ENCODE assay signal across 14 mouse cellular contexts in genomic region chr16:6907550-6907949, GRCm38 (mm10).
DNase-seq lines count a peak whose midpoint lies in the region; ATAC-seq and TF ChIP-seq lines count a peak whose summit lies in the region.
"Had no signal": no experiment of that assay in that cellular context is flagged by ENCODE, and none has a peak within 500 bp of the region (broad histone marks: within the 10 kb centered on the region; RNA-seq: fewer than 3 reads in every experiment).

No protein-coding gene starts in this region.

- H3K9me3 ChIP-seq in hindbrain, postnatal 0 days (ENCODE audit: low read length) = no peaks in the 10 kb centered on the region
- H3K9me3 ChIP-seq in hindbrain, embryonic 10.5 days = no peaks in the 10 kb centered on the region
- no peaks in the 10 kb centered on the region for H3K9me3 ChIP-seq in heart, embryonic 10.5 days
- H3K9me3 ChIP-seq: embryonic facial prominence, embryonic 12.5 days; heart, embryonic 15.5 days; neural tube, embryonic 12.5 days had no signal

- H3K36me3 ChIP-seq in hindbrain, postnatal 0 days (ENCODE audit: insufficient read depth, low read length) = no peaks in the 10 kb centered on the region
- H3K36me3 ChIP-seq in hindbrain, embryonic 10.5 days = no peaks in the 10 kb centered on the region
- no peaks in the 10 kb centered on the region for H3K36me3 ChIP-seq in heart, embryonic 10.5 days
- H3K36me3 ChIP-seq: embryonic facial prominence, embryonic 12.5 days; heart, embryonic 15.5 days; neural tube, embryonic 12.5 days had no signal

- H3K4me2 ChIP-seq in hindbrain, postnatal 0 days (ENCODE audit: low read depth, low read length) = peak overlapping the region; percentile 24; the same call in 1 of the 2 replicates
- H3K4me2 ChIP-seq: embryonic facial prominence, embryonic 12.5 days; heart, embryonic 15.5 days; neural tube, embryonic 12.5 days had no signal

- no peak overlapping the region for H3K4me3 ChIP-seq in hindbrain, postnatal 0 days (ENCODE audit: low read length)
- H3K4me3 ChIP-seq in hindbrain, embryonic 10.5 days = no peak overlapping the region
- no peak overlapping the region for H3K4me3 ChIP-seq in heart, embryonic 10.5 days
- H3K4me3 ChIP-seq: embryonic facial prominence, embryonic 12.5 days; heart, embryonic 15.5 days; neural tube, embryonic 12.5 days had no signal

- H3K4me1 ChIP-seq in hindbrain, postnatal 0 days (ENCODE audit: insufficient read depth, low read length) = peaks cover 3% of the 10 kb centered on the region; the same call in 1 of the 2 replicates
- H3K4me1 ChIP-seq in hindbrain, embryonic 10.5 days (replicated peaks) = no peaks in the 10 kb centered on the region; the same call in 1 of the 2 replicates
- no peaks in the 10 kb centered on the region for H3K4me1 ChIP-seq in heart, embryonic 10.5 days
- H3K4me1 ChIP-seq: embryonic facial prominence, embryonic 12.5 days; heart, embryonic 15.5 days; neural tube, embryonic 12.5 days had no signal

- DNase-seq in cerebellum, adult 11-12 months = peak; percentile 42
- peak; percentile 66 for DNase-seq in hindbrain, postnatal 0 days (ENCODE audit: low spot score)
- no peak for DNase-seq in hindbrain, embryonic 10.5 days (ENCODE audit: low spot score)
- DNase-seq in right cerebral cortex, postnatal 10 days (ENCODE audit: low spot score in 2 of 2) = peak; percentile 52 to 53
- DNase-seq in right cerebral cortex, postnatal 36 days (ENCODE audit: low spot score in 2 of 2) = no peak
- peak; percentile 25 for DNase-seq in right cerebral cortex, postnatal 4 days
- no peak for DNase-seq in heart, embryonic 10.5 days (ENCODE audit: low spot score)
- DNase-seq: adrenal gland, adult 8-10 months; liver had no signal

- H3K9ac ChIP-seq in hindbrain, postnatal 0 days (replicated peaks; ENCODE audit: low read length) = no peak overlapping the region
- H3K9ac ChIP-seq: embryonic facial prominence, embryonic 12.5 days; heart, embryonic 15.5 days; neural tube, embryonic 12.5 days had no signal

- no peak overlapping the region for H3K27ac ChIP-seq in hindbrain, postnatal 0 days
- H3K27ac ChIP-seq in hindbrain, embryonic 10.5 days = no peak overlapping the region
- no peak overlapping the region for H3K27ac ChIP-seq in heart, embryonic 10.5 days
- H3K27ac ChIP-seq: embryonic facial prominence, embryonic 12.5 days; heart, embryonic 15.5 days; neural tube, embryonic 12.5 days had no signal

- no peak for TF ChIP-seq CTCF in hindbrain, postnatal 0 days (IDR thresholded peaks at IDR 0.05; ENCODE audit: low read depth)

- WGBS in hindbrain, postnatal 0 days = 16% methylated on average over 6 of the region's 6 CpGs
- WGBS in hindbrain, embryonic 10.5 days = 76% methylated on average over 6 of the region's 6 CpGs
- 65% methylated on average over 6 of the region's 6 CpGs for WGBS in heart, embryonic 10.5 days

- H3K27me3 ChIP-seq in hindbrain, postnatal 0 days (ENCODE audit: insufficient read depth, low read length) = no peaks in the 10 kb centered on the region
- H3K27me3 ChIP-seq in hindbrain, embryonic 10.5 days (ENCODE audit: insufficient read depth, poor library complexity, severe bottlenecking) = no peaks in the 10 kb centered on the region
- H3K27me3 ChIP-seq in heart, embryonic 10.5 days (ENCODE audit: insufficient read depth, poor library complexity, severe bottlenecking) = no peaks in the 10 kb centered on the region
- H3K27me3 ChIP-seq: embryonic facial prominence, embryonic 12.5 days; heart, embryonic 15.5 days; neural tube, embryonic 12.5 days had no signal

- ATAC-seq in cerebellum, adult (ENCODE audit: insufficient number of reproducible peaks, low FRiP score, low TSS enrichment) = no peak
- peak; percentile 43; the same call in 1 of the 2 replicates for ATAC-seq in hindbrain, postnatal 0 days
- ATAC-seq: midbrain, embryonic 16.5 days had no signal

Comparison
In these comparisons a context has a peak if more than half of its experiments do, and no peak if none do; other contexts are left out.
1. DNase-seq: peak in cerebellum, adult 11-12 months (single experiment), hindbrain, postnatal 0 days (single experiment), right cerebral cortex, postnatal 10 days (2 of 2) and right cerebral cortex, postnatal 4 days (single experiment); none in hindbrain, embryonic 10.5 days (single experiment), right cerebral cortex, postnatal 36 days (0 of 2) and heart, embryonic 10.5 days (single experiment).